Mouse (Mus musculus): ENCODE results near the gene Vwce. TPM values are rescaled to one million over a fixed set of nuclear protein-coding genes. Genes with fewer than 3 reads are reported as not detected.

Vwce gene
- polyA plus RNA-seq, 1 experiment from 2014 or later = 1.4 TPM

DNA sequence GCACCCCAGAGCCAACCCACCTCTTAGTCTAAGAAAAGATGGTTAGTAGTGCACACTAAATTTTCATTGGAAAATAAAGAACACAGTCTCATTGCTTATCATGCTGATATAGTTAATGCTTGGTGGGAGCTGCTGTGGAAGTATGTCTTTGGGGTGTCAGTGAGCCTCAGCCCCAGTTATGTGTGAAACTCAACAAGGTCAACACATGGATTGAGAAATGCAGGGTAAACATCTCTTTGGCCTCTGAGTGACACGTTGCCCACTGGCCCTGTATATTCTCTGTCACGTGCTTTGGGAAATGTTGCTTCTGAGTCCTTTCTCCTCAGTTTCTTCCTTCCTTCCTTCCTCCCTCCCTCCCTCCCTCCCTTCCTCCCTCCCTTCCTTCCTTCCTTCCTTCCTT lies 24.4 kb downstream of the Vwce start:
- no peak overlapping the region for H3K9ac ChIP-seq (ENCODE audit: low read length)
- no peak overlapping the region for H3K4me2 ChIP-seq (ENCODE audit: low read depth, severe bottlenecking)
- ATAC-seq (ENCODE audit: insufficient number of reproducible peaks, low FRiP score, low TSS enrichment, low read depth) (no peak), DNase-seq (ENCODE audit: low spot score) (no peak)
- H3K9me3 ChIP-seq (ENCODE audit: control insufficient read depth, low read length) = no peaks in the 10 kb centered on the region
- no peaks in the 10 kb centered on the region for H3K4me1 ChIP-seq (ENCODE audit: control insufficient read depth, insufficient read depth, low read length)
- H3K27me3 ChIP-seq (ENCODE audit: control insufficient read depth, insufficient read depth, low read length) = no peaks in the 10 kb centered on the region
- H3K4me3 ChIP-seq (ENCODE audit: low read depth, low read length) = no peak overlapping the region
- 72% methylated on average over 2 of the region's 2 CpGs for WGBS
- H3K27ac ChIP-seq (replicated peaks; ENCODE audit: low read depth, low read length) = no peak overlapping the region
- no peaks in the 10 kb centered on the region for H3K36me3 ChIP-seq (ENCODE audit: control insufficient read depth, insufficient read depth, low read length)

DNA sequence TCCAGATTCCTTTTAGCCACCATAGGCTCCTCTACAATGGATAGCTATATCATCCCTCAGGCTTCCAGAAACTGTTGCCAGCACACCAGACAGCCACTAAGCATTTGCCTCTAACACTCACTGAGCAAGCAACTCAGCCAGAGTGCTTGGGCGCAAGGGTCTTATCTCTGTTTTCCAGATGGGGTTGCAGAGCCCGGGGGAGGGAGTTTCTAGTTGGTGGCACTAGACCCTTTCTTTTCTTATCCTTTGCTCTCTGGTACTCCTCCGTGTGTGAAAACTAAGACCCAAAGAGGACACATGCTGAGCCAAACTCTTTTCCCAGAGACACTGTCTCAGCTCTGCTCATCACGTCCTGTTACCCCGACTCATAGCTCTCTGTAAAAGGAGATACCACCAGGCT lies 27.4 kb downstream of the Vwce start:
- no peak for ATAC-seq (ENCODE audit: insufficient number of reproducible peaks, low FRiP score, low TSS enrichment, low read depth)
- no peak overlapping the region for H3K27ac ChIP-seq (replicated peaks; ENCODE audit: low read depth, low read length)
- no peaks in the 10 kb centered on the region for H3K9me3 ChIP-seq (ENCODE audit: control insufficient read depth, low read length)
- H3K4me2 ChIP-seq (ENCODE audit: low read depth, severe bottlenecking) = no peak overlapping the region
- H3K27me3 ChIP-seq (ENCODE audit: control insufficient read depth, insufficient read depth, low read length) = no peaks in the 10 kb centered on the region
- H3K4me3 ChIP-seq (ENCODE audit: low read depth, low read length) = no peak overlapping the region
- H3K4me1 ChIP-seq (ENCODE audit: control insufficient read depth, insufficient read depth, low read length) = no peaks in the 10 kb centered on the region
- H3K36me3 ChIP-seq (ENCODE audit: control insufficient read depth, insufficient read depth, low read length) = no peaks in the 10 kb centered on the region
- WGBS = 78% methylated on average over 5 of the region's 5 CpGs
- H3K9ac ChIP-seq (ENCODE audit: low read length) = no peak overlapping the region
- no peak for DNase-seq (ENCODE audit: low spot score)

DNA sequence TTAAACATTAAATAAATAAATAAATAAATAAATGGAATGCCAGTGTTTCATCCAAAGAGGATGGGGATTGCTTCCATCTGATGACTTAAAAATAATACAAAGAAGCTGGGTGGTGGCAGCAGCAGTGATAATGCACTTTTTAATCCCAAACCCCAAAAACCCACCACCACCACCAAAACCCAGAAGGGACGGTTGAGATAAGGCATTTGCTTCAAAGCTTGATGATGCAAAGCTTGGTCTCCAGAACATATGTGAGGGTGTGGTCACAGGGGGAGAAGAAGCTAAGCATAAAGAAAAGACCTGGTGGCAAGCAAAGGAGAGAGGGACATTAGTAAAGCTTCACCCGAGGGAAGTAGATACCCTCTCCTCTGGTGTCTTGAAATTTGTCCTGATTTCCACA lies 27.9 kb downstream of the Vwce start:
- Histone ChIP-seq H3K27me3 (ENCODE audit: control insufficient read depth, insufficient read depth, low read length) (no peaks in the 10 kb centered on the region), H3K4me2 (ENCODE audit: low read depth, severe bottlenecking) (no peak overlapping the region), H3K9me3 (ENCODE audit: control insufficient read depth, low read length) (no peaks in the 10 kb centered on the region), H3K36me3 (ENCODE audit: control insufficient read depth, insufficient read depth, low read length) (no peaks in the 10 kb centered on the region), H3K4me1 (ENCODE audit: control insufficient read depth, insufficient read depth, low read length) (no peaks in the 10 kb centered on the region), H3K4me3 (ENCODE audit: low read depth, low read length) (no peak overlapping the region), H3K27ac (replicated peaks; ENCODE audit: low read depth, low read length) (no peak overlapping the region), H3K9ac (ENCODE audit: low read length) (no peak overlapping the region)
- DNase-seq (ENCODE audit: low spot score) (no peak), ATAC-seq (ENCODE audit: insufficient number of reproducible peaks, low FRiP score, low TSS enrichment, low read depth) (no peak)
- WGBS = 89% methylated on average over 2 of the region's 2 CpGs

DNA sequence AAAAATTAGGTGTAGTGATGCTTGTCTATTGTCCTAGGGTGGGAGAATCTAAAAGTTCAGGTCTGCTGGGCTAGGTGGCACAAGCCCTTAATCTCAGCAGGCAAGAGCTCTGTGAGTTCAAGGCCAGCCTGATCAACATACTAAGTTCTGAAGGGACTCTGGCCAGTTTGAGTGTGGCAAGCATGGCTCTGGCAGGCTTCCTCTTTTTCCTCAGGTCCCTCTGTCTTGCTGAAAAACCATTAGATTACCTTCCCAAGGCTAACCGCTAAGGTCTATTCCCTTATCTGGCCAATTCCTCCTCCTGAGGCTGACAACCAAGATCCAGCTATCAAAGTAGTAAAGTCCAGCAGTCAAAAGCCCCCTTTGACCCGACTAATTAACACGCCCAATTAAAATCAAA lies 28.7 kb downstream of the Vwce start:
- Histone ChIP-seq H3K27me3 (ENCODE audit: control insufficient read depth, insufficient read depth, low read length) (no peaks in the 10 kb centered on the region), H3K4me2 (ENCODE audit: low read depth, severe bottlenecking) (no peak overlapping the region), H3K27ac (replicated peaks; ENCODE audit: low read depth, low read length) (no peak overlapping the region), H3K9me3 (ENCODE audit: control insufficient read depth, low read length) (no peaks in the 10 kb centered on the region), H3K4me1 (ENCODE audit: control insufficient read depth, insufficient read depth, low read length) (no peaks in the 10 kb centered on the region), H3K9ac (ENCODE audit: low read length) (no peak overlapping the region), H3K4me3 (ENCODE audit: low read depth, low read length) (no peak overlapping the region), H3K36me3 (ENCODE audit: control insufficient read depth, insufficient read depth, low read length) (no peaks in the 10 kb centered on the region)
- DNase-seq (ENCODE audit: low spot score) (no peak), ATAC-seq (ENCODE audit: insufficient number of reproducible peaks, low FRiP score, low TSS enrichment, low read depth) (no peak)
- 61% methylated on average over 3 of the region's 3 CpGs for WGBS

DNA sequence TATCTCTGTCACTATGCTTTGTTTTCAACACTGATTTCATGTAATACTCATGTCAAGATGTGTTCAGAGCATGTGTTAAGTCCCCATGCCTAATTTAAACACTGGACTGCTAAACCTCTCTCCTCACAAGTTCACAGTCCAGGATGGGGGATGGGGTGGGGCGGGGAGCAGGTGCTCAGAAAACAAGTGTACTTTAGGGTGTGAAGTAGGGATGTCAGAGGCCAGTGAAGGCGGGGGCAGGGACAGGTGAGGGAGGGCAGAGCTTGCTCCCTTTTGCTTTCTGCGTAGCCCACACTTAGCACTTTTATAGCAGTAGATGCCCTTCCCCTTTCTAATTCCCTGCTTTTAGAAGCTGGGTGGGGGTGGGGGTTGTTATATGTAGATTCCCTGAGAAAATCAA lies 31.1 kb downstream of the Vwce start:
- Histone ChIP-seq H3K36me3 (ENCODE audit: control insufficient read depth, insufficient read depth, low read length) (no peaks in the 10 kb centered on the region), H3K27ac (replicated peaks; ENCODE audit: low read depth, low read length) (no peak overlapping the region), H3K9me3 (ENCODE audit: control insufficient read depth, low read length) (no peaks in the 10 kb centered on the region), H3K4me2 (ENCODE audit: low read depth, severe bottlenecking) (no peak overlapping the region), H3K9ac (ENCODE audit: low read length) (no peak overlapping the region), H3K4me3 (ENCODE audit: low read depth, low read length) (no peak overlapping the region), H3K4me1 (ENCODE audit: control insufficient read depth, insufficient read depth, low read length) (no peaks in the 10 kb centered on the region), H3K27me3 (ENCODE audit: control insufficient read depth, insufficient read depth, low read length) (no peaks in the 10 kb centered on the region)
- 65% methylated on average over 3 of the region's 3 CpGs for WGBS
- ATAC-seq (ENCODE audit: insufficient number of reproducible peaks, low FRiP score, low TSS enrichment, low read depth) = no peak
- no peak for DNase-seq (ENCODE audit: low spot score)

DNA sequence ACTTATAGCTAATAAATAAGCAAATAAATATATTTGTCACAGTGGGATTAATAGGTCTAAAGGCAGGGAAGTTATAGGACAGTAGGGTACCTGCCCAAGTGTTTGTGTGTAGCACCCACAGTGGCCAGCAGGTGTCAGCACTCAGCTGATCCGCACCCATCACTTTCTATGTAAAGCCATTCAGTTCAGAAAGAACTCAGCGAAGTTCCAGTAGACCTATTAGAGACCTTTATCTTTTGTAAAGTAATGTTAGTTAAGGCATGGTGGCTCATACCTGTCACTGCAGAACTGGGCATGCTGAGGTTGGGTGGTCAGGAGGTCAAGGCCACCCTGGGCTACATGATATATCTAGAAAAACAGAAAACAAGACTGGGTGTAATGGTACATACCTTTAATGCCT lies 31.5 kb downstream of the Vwce start:
- Histone ChIP-seq H3K36me3 (ENCODE audit: control insufficient read depth, insufficient read depth, low read length) (no peaks in the 10 kb centered on the region), H3K27me3 (ENCODE audit: control insufficient read depth, insufficient read depth, low read length) (no peaks in the 10 kb centered on the region), H3K4me3 (ENCODE audit: low read depth, low read length) (no peak overlapping the region), H3K27ac (replicated peaks; ENCODE audit: low read depth, low read length) (no peak overlapping the region), H3K9ac (ENCODE audit: low read length) (no peak overlapping the region), H3K4me2 (ENCODE audit: low read depth, severe bottlenecking) (no peak overlapping the region), H3K9me3 (ENCODE audit: control insufficient read depth, low read length) (no peaks in the 10 kb centered on the region), H3K4me1 (ENCODE audit: control insufficient read depth, insufficient read depth, low read length) (no peaks in the 10 kb centered on the region)
- ATAC-seq (ENCODE audit: insufficient number of reproducible peaks, low FRiP score, low TSS enrichment, low read depth) (no peak), DNase-seq (ENCODE audit: low spot score) (peak; percentile 81)
- 20% methylated on average over 2 of the region's 2 CpGs for WGBS

DNA sequence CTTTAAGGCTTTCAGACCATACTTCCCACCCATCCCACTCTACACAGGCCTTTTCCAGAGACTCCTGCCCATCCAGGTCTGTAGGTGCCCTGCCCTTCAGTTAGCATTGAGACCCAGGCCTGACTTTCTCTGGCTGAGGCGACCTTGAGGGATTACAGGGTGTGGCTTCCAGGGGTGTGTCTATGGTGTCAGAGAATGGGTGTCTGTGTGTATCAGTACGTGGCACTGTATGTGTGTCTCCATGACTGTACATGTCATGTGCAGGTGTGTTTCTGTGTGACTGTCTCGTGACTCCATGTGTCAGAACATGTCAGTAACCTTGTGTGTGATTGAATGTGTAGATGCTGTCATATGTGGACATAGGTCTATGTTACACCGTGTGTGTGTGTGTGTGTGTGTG lies 37.3 kb downstream of the Vwce start:
- H3K9me3 ChIP-seq (ENCODE audit: control insufficient read depth, low read length) = no peaks in the 10 kb centered on the region
- H3K36me3 ChIP-seq (ENCODE audit: control insufficient read depth, insufficient read depth, low read length) = no peaks in the 10 kb centered on the region
- H3K9ac ChIP-seq (ENCODE audit: low read length) = no peak overlapping the region
- no peak for DNase-seq (ENCODE audit: low spot score)
- no peaks in the 10 kb centered on the region for H3K27me3 ChIP-seq (ENCODE audit: control insufficient read depth, insufficient read depth, low read length)
- ATAC-seq (ENCODE audit: insufficient number of reproducible peaks, low FRiP score, low TSS enrichment, low read depth) = no peak
- H3K4me2 ChIP-seq (ENCODE audit: low read depth, severe bottlenecking) = no peak overlapping the region
- no peak overlapping the region for H3K4me3 ChIP-seq (ENCODE audit: low read depth, low read length)
- H3K27ac ChIP-seq (replicated peaks; ENCODE audit: low read depth, low read length) = no peak overlapping the region
- H3K4me1 ChIP-seq (ENCODE audit: control insufficient read depth, insufficient read depth, low read length) = no peaks in the 10 kb centered on the region
- WGBS = 86% methylated on average over 4 of the region's 4 CpGs

DNA sequence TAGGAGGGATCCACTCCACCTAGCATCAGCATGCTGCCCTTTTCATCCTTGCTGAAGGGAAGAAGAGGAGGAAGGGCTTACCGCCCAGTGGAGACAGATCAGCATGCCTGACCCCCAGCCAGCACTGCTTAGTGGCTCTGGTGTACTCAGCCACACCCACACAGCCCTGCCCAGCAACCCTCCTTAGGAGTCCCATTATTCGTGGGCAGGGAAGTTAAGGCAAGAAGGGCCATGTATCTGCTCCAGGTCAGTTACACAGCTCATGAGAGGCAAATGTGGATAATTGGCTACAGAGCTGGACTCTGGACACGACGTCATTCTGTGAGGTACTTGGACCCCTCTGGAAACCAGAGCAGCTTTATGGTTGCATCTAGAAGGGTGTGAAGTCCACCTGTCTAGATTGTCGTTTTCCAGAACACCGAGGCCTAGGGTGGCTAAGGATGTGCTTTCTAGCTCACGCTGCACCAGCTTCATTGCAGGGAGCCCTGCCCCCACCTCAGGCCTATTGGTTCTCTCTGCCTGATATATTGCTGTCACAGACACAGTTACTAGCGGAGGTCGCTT lies 37.9 kb downstream of the Vwce start:
- DNase-seq (ENCODE audit: low spot score) (no peak), ATAC-seq (ENCODE audit: insufficient number of reproducible peaks, low FRiP score, low TSS enrichment, low read depth) (no peak)
- Histone ChIP-seq H3K9ac (ENCODE audit: low read length) (no peak overlapping the region), H3K9me3 (ENCODE audit: control insufficient read depth, low read length) (no peaks in the 10 kb centered on the region), H3K4me2 (ENCODE audit: low read depth, severe bottlenecking) (no peak overlapping the region), H3K36me3 (ENCODE audit: control insufficient read depth, insufficient read depth, low read length) (no peaks in the 10 kb centered on the region), H3K4me1 (ENCODE audit: control insufficient read depth, insufficient read depth, low read length) (no peaks in the 10 kb centered on the region), H3K27ac (replicated peaks; ENCODE audit: low read depth, low read length) (no peak overlapping the region), H3K27me3 (ENCODE audit: control insufficient read depth, insufficient read depth, low read length) (no peaks in the 10 kb centered on the region), H3K4me3 (ENCODE audit: low read depth, low read length) (no peak overlapping the region)
- WGBS = 51% methylated on average over 9 of the region's 9 CpGs

DNA sequence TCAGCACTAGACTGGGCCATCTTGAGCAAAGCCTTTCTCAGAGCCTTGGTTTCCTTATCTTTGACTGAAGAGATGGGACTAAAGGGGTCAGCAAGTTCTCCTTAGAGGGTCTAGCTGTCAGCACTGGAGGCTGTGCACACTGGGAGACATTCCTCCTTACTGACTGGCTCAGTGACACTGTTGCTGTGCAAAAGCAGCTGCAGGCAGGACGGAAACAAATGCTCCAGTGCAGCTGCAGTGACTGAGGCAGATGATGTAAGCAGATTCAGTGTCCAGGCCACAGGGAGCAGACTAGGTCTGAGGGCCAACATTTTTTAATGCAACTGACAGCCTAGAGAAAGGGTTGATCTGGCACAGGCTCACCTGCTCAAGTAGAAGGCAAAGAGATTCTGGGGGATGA lies 39.3 kb downstream of the Vwce start:
- no peak overlapping the region for H3K4me3 ChIP-seq (ENCODE audit: low read depth, low read length)
- no peak overlapping the region for H3K4me2 ChIP-seq (ENCODE audit: low read depth, severe bottlenecking)
- no peak overlapping the region for H3K27ac ChIP-seq (replicated peaks; ENCODE audit: low read depth, low read length)
- H3K27me3 ChIP-seq (ENCODE audit: control insufficient read depth, insufficient read depth, low read length) = no peaks in the 10 kb centered on the region
- no peaks in the 10 kb centered on the region for H3K9me3 ChIP-seq (ENCODE audit: control insufficient read depth, low read length)
- ATAC-seq (ENCODE audit: insufficient number of reproducible peaks, low FRiP score, low TSS enrichment, low read depth) = no peak
- 43% methylated on average over 1 of the region's 1 CpGs for WGBS
- no peak for DNase-seq (ENCODE audit: low spot score)
- no peaks in the 10 kb centered on the region for H3K36me3 ChIP-seq (ENCODE audit: control insufficient read depth, insufficient read depth, low read length)
- H3K4me1 ChIP-seq (ENCODE audit: control insufficient read depth, insufficient read depth, low read length) = no peaks in the 10 kb centered on the region
- no peak overlapping the region for H3K9ac ChIP-seq (ENCODE audit: low read length)
